Mouse (Mus musculus) thymus, postnatal 25 days (tissue): ENCODE data around the gene Bicd2.
A peak's percentile ranks its signal among the peaks of the same experiment; 100 is the strongest.

Experiments used
- DNase-seq: peaks from one replicate; pipeline ENCODE4 v3.0.0; 2022

The Bicd2 gene

GRCm38 (mm10) chr13:49402628-49403027, 61.2 kb downstream of the Bicd2 start:
- DNase-seq = no peak

DNA sequence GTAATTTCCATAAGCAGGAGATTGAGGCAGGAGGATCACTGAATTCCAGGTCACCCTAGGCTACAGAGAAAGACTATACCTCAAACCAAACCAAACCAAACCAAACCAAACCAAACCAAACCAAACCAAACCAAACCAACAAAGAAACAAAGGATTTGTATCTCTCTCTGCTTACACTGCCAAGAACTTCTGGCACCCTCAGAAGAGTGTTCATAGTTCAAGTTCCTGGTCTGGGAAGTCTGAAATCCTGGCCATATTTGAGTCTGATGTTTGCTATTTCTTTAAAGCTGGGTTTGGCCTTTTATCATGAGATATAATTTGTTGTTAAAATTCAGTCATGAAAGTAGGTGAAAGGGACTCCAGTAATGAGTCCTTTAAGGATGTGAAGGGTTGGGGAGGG, 66.4 kb downstream of the Bicd2 start:
- DNase-seq = no peak

GRCm38 (mm10) chr13:49420754-49421605, 79.6 kb downstream of the Bicd2 start, which contains the start of gene Ippk:
TSS of gene Ippk (plus strand) at chr13:49421249.
- peak; percentile 98 for DNase-seq

GRCm38 (mm10) chr13:49421606-49421917, 80.2 kb downstream of the Bicd2 start:
- DNase-seq = no peak

DNA sequence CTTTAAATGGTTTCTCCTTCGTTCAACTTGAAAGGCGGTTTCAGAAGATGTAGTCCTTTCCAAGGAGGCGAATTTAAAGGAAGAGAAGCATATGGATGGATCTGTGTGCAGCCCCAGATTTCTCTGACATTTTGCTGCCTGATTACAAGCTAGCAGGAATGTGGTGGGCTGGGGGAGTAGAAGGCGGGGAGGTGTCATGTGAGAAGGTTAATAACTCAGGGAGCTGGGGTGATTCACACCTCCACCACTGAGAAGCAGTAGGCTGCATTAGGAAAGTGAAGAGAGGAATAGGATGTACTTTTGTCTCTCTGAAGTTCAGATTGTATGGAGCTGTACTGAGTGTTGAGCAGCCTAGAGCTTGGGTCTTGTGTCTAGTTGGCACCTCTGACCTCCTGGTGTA, 80.6 kb downstream of the Bicd2 start:
- no peak for DNase-seq

DNA sequence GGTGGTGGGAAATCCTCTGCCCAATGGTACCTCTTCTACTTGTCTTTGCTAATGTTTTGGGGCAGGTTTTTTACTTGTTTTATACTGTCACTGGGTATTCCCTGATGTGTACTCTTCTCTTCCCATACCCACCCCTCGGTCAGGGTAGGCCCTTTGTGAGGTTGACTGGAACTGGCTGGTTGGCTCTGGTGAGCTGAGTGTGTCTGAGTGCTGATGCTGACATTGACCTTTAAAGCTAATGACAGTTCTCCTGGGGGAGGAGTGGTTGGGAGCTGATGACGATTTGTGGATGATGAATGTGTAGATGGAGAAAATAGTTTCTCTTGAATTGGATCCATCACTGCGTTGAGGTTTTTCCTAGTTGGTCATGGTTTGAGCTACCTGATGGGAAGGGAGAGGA, 85.4 kb downstream of the Bicd2 start:
- DNase-seq = no peak

DNA sequence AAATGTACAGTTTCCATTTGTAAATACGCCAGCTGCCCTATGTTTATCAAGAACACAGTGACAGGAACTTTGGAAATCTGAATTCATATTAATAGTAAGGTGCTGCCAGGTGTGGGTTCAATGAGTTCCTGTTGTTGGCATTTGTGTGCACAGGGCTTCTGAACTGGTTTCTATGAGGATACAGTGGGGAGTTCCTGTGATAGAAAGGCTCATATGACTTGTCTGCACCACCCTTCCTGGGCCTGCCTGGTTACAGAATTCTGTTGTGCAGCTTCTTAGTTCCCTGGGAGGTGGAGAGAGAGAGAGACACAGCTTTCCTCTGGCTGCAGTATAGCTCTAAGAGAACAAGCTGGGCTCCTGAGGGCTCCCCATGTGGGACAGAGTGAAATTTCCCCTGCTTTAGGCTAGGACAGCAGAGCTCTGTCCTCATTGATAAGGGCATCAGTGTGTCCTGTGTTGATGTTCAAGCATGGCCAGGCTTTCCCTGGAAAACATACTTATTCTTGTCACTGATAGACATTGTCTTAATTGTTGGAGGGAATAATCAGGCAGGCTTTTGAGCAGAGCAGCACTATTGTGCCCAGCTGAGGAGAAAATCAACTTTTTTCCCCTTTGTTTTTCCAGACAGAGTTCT, 86.8 kb downstream of the Bicd2 start:
- DNase-seq = no peak

DNA sequence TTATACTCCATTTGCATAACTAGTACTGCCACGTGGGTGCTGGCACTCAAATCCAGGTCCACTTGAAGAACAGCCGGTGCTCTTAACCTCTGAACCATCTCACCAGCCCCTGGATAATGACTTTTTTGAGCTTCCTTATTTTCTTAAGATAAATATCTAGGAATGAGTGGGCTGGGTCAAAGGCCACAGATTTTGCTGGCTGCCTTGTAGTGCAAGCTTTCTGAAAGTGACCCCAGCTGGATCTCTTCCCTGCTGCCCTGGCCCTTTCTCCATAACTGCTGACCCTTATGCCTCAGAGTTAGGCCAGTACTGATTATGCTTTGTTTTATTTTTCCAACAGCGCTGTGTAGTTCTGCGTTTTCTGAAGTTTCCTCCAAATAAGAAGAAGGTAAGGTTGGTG, 89.1 kb downstream of the Bicd2 start:
- no peak for DNase-seq

GRCm38 (mm10) chr13:49433268-49434029, 92.1 kb downstream of the Bicd2 start:
- DNase-seq = no peak

- DNase-seq = peak; percentile 27
Observed at GRCm38 (mm10) chr13:49435745-49436144, 94.4 kb downstream of the Bicd2 start.

DNA sequence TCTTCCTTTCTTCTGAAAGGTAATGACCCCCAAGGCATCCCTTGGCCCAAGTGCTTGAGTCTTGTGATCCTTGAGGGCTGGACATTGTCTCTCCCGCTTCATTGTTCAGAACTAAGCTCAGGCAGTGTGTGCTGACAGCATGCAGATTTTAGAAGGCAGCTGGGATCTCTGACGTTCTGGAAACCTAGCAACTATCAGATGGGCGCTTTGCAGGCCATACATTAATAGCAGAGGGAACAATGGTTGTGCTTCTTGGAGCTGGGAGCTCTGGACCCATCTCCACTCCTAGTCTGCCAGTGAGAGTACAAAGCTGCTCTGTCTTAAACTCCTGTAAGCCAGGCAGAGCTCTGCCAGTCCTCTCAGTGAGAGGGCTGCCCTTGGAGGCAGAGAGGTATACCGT, 94.8 kb downstream of the Bicd2 start:
- no peak for DNase-seq
